Mouse (Mus musculus) adrenal gland, postnatal 14 days (tissue): ENCODE results near the gene Col5a3. TPM values are rescaled to one million over a fixed set of nuclear protein-coding genes. Genes with fewer than 3 reads are reported as not detected.
A peak's percentile ranks its signal among the peaks of the same experiment; 100 is the strongest.

Experiments
- DNase-seq: peaks from one replicate; pipeline ENCODE4 v3.0.0; 2021; ENCODE audit warnings: mixed read lengths
- total RNA-seq: library from RNA; stranded (reverse); gene quantifications from 2 replicates; pipeline ENCODE4 v1.2.3, GENCODE M21; 2021

Gene Col5a3
- total RNA-seq, 1 experiment from 2014 or later = 114 TPM

- no peak for DNase-seq
These were observed 66.3 kb downstream of the Col5a3 start for GRCm38 (mm10) chr9:20748540-20748939.

GRCm38 (mm10) chr9:20747682-20748081 is 67.2 kb downstream of the Col5a3 start:
- DNase-seq = no peak

GRCm38 (mm10) chr9:20746017-20746660 is 68.7 kb downstream of the Col5a3 start, which contains the start of gene Olfm2:
Olfm2 (minus strand) TSS chr9:20746349.
- DNase-seq = no peak

- no peak for DNase-seq
These were observed 69.5 kb downstream of the Col5a3 start for GRCm38 (mm10) chr9:20745129-20745966.

- peak; percentile 63 for DNase-seq
These were observed 70.7 kb downstream of the Col5a3 start for GRCm38 (mm10) chr9:20743946-20744738.

- peak; percentile 91 for DNase-seq
These were observed 74.5 kb downstream of the Col5a3 start for GRCm38 (mm10) chr9:20740407-20740806.

- DNase-seq = peak; percentile 42
These were observed 76.4 kb downstream of the Col5a3 start for GRCm38 (mm10) chr9:20738251-20738999.

- no peak for DNase-seq
These were observed 77.6 kb downstream of the Col5a3 start for GRCm38 (mm10) chr9:20737227-20737626.

- no peak for DNase-seq
These were observed 80.2 kb downstream of the Col5a3 start for GRCm38 (mm10) chr9:20734692-20735091.

GRCm38 (mm10) chr9:20731797-20732196 is 83.1 kb downstream of the Col5a3 start:
- no peak for DNase-seq

- DNase-seq = no peak
These were observed 85.4 kb downstream of the Col5a3 start for GRCm38 (mm10) chr9:20729451-20729850.

GRCm38 (mm10) chr9:20727601-20728113 is 87.2 kb downstream of the Col5a3 start:
- DNase-seq = peak; percentile 83

- peak; percentile 43 for DNase-seq
These were observed 87.8 kb downstream of the Col5a3 start for GRCm38 (mm10) chr9:20726859-20727600.

GRCm38 (mm10) chr9:20726134-20726858 is 88.6 kb downstream of the Col5a3 start:
- peak; percentile 22 for DNase-seq

- peak; percentile 79 for DNase-seq
These were observed 93.3 kb downstream of the Col5a3 start for GRCm38 (mm10) chr9:20721582-20721981.

Other genes with a start within 250 kb of the Col5a3 start
- gene Zfp846, start 233.8 kb downstream of the Col5a3 start, total RNA-seq = 9.2 and 10.8 TPM in 2 replicates
- gene Ubl5, start 172.2 kb downstream of the Col5a3 start, total RNA-seq = 308 TPM in 2 replicates
- gene Fbxl12, start 170.3 kb downstream of the Col5a3 start, total RNA-seq = 15.3 and 18.7 TPM in 2 replicates
- 20.1 and 20.2 TPM in 2 replicates for gene Pin1, start 163.0 kb downstream of the Col5a3 start, total RNA-seq
- gene Olfm2, start 68.7 kb downstream of the Col5a3 start, total RNA-seq = 1.6 and 2.4 TPM in 2 replicates
- not detected in 2 replicates for gene Rdh8, start 3.4 kb upstream of the Col5a3 start, total RNA-seq
- gene A230050P20Rik, start 53.6 kb upstream of the Col5a3 start, total RNA-seq = 17.6 and 22.7 TPM in 2 replicates
- 3.4 and 5.3 TPM in 2 replicates for gene Angptl6, start 64.7 kb upstream of the Col5a3 start, total RNA-seq
- 38.0 and 44.2 TPM in 2 replicates for gene Ppan, start 73.1 kb upstream of the Col5a3 start, total RNA-seq
- gene Eif3g, start 83.6 kb upstream of the Col5a3 start, total RNA-seq = 146 and 155 TPM in 2 replicates
- 56.0 and 58.0 TPM in 2 replicates for gene Dnmt1, start 144.8 kb upstream of the Col5a3 start, total RNA-seq
- gene S1pr2, start 161.7 kb upstream of the Col5a3 start, total RNA-seq = 9.1 and 11.0 TPM in 2 replicates
- 135 and 144 TPM in 2 replicates for gene Mrpl4, start 187.7 kb upstream of the Col5a3 start, total RNA-seq
- gene Icam1, start 200.9 kb upstream of the Col5a3 start, total RNA-seq = 12.7 and 13.8 TPM in 2 replicates
- 1.2 and 4.1 TPM in 2 replicates for gene Icam4, start 214.3 kb upstream of the Col5a3 start, total RNA-seq
- 0.74 and 0.90 TPM in 2 replicates for gene Icam5, start 217.0 kb upstream of the Col5a3 start, total RNA-seq